Mouse (Mus musculus) small intestine, adult 2 months (tissue): ENCODE measurements around the gene Zdhhc12. TPM values are rescaled to one million over a fixed set of nuclear protein-coding genes. Genes with fewer than 3 reads are reported as not detected.
"Not testable (repeated sequence)": the region's sequence is repeated elsewhere in the genome, so short reads cannot be mapped to it uniquely, and the experiment has no call there.

Source experiments
- H3K27ac ChIP-seq: fragments of 200-500 bp; 2 replicates; pipeline ENCODE4 v1.5.1; 2012; ENCODE audit warnings: low read depth, low read length, control low read depth, inconsistent platforms; ENCODE audit not compliant: insufficient read depth
- H3K27me3 ChIP-seq: fragments of 200-500 bp; 2 replicates; pipeline ENCODE4 v1.6.1; 2012; ENCODE audit warnings: mild to moderate bottlenecking, moderate library complexity, low read length, inconsistent platforms; ENCODE audit not compliant: control insufficient read depth, insufficient read depth
- H3K36me3 ChIP-seq: fragments of 200-500 bp; 2 replicates; pipeline ENCODE4 v1.6.1; 2012; ENCODE audit warnings: mild to moderate bottlenecking, low read length, control low read depth, inconsistent platforms; ENCODE audit not compliant: control insufficient read depth, insufficient read depth
- H3K4me1 ChIP-seq: fragments of 200-500 bp; 2 replicates; pipeline ENCODE4 v1.6.1; 2012; ENCODE audit warnings: low read length, inconsistent platforms, mixed read lengths; ENCODE audit not compliant: control insufficient read depth, insufficient read depth, insufficient read length
- H3K4me3 ChIP-seq: fragments of 200-500 bp; 2 replicates; pipeline ENCODE4 v1.5.1; 2012; ENCODE audit warnings: low read depth, mild to moderate bottlenecking, control low read depth, inconsistent platforms, low read length, moderate library complexity
- CTCF ChIP-seq: fragments of 200-500 bp; IDR thresholded peaks from 2 replicates; pipeline ENCODE4 v1.5.1; 2012; ENCODE audit warnings: low read depth, mild to moderate bottlenecking, control low read depth, inconsistent platforms, low read length, moderate library complexity, mixed read lengths; ENCODE audit not compliant: insufficient replicate concordance, insufficient read length; ENCODE audit errors: extremely low read depth
- POLR2A ChIP-seq: fragments of 200-500 bp; IDR thresholded peaks from 2 replicates; pipeline ENCODE4 v1.6.1; 2012; ENCODE audit warnings: low read depth, mild to moderate bottlenecking, control low read depth, inconsistent platforms, low read length, moderate library complexity
- WGBS: fragments of 180-500 bp; shearing (Covaris S2); methylation state at CpG from one replicate; pipeline ENCODE4 v1.1.7; 2018; 5-methylcytosine and 5-hydroxymethylcytosine counted together
- polyA plus RNA-seq: library from polyadenylated mRNA; depleted of rRNA; stranded (reverse); fragments of >200 nt; gene quantifications from 2 replicates; pipeline ENCODE4 v1.2.3, GENCODE M21; 2012; rRNA removed

The Zdhhc12 gene
- polyA plus RNA-seq: 81.4 and 175 TPM in 2 replicates

- no peaks in the 10 kb centered on the region for H3K27me3 ChIP-seq
- TF ChIP-seq POLR2A (peak; percentile 51; the same call in 1 of the 2 replicates), CTCF (no peak)
- under 1% methylated on average over 51 of the region's 51 CpGs for WGBS
Measured at GRCm38 (mm10) chr2:30093471-30094207, at the start of gene Zdhhc12. Gene Zdhhc12, minus strand, starts transcription at chr2:30093648.

GRCm38 (mm10) chr2:30140021-30140420 is 46.6 kb upstream of the Zdhhc12 start:
- WGBS: 86% methylated on average over 4 of the region's 4 CpGs
- H3K4me3 ChIP-seq, H3K27ac ChIP-seq, H3K27me3 ChIP-seq: not testable (repeated sequence)
- Histone ChIP-seq H3K36me3 (peaks cover 65% of the 10 kb centered on the region), H3K4me1 (peaks cover 14% of the 10 kb centered on the region)

More at GRCm38 (mm10) chr2:30093471-30094207, at the start of gene Zdhhc12:
- Histone ChIP-seq H3K27ac (peak within 1 kb of the TSS; percentile 65), H3K4me1 (peaks cover 3% of the 10 kb centered on the region; the same call in 1 of the 2 replicates), H3K36me3 (peaks cover 11% of the 10 kb centered on the region), H3K4me3 (peak within 1 kb of the TSS; percentile 89)

- H3K36me3 ChIP-seq: peaks cover 37% of the 10 kb centered on the region
- H3K27ac ChIP-seq: no peak overlapping the region
- H3K4me1 ChIP-seq: peaks cover 19% of the 10 kb centered on the region
- no peaks in the 10 kb centered on the region for H3K27me3 ChIP-seq
- TF ChIP-seq POLR2A (no peak), CTCF (no peak)
- no peak overlapping the region for H3K4me3 ChIP-seq
- 63% methylated on average over 10 of the region's 10 CpGs for WGBS
Measured at GRCm38 (mm10) chr2:30136458-30136857, 43.0 kb upstream of the Zdhhc12 start.

GRCm38 (mm10) chr2:30134928-30135620 is 41.6 kb upstream of the Zdhhc12 start:
- Histone ChIP-seq H3K27me3 (no peaks in the 10 kb centered on the region), H3K27ac (peak overlapping the region; percentile 95), H3K4me3 (peak overlapping the region; percentile 98), H3K4me1 (peaks cover 21% of the 10 kb centered on the region), H3K36me3 (peaks cover 23% of the 10 kb centered on the region)
- WGBS: 20% methylated on average over 10 of the region's 10 CpGs
- TF ChIP-seq CTCF: no peak
- TF ChIP-seq POLR2A: peak; percentile 22; the same call in 1 of the 2 replicates

GRCm38 (mm10) chr2:30134378-30134711 is 40.9 kb upstream of the Zdhhc12 start:
- peaks cover 21% of the 10 kb centered on the region for H3K36me3 ChIP-seq
- peaks cover 22% of the 10 kb centered on the region for H3K4me1 ChIP-seq
- peak overlapping the region; percentile 98 for H3K4me3 ChIP-seq
- H3K27ac ChIP-seq: peak overlapping the region; percentile 95
- 4% methylated on average over 6 of the region's 6 CpGs for WGBS
- H3K27me3 ChIP-seq: no peaks in the 10 kb centered on the region
- no peak for TF ChIP-seq CTCF

- under 1% methylated on average over 46 of the region's 46 CpGs for WGBS
- Histone ChIP-seq H3K4me3 (peak within 1 kb of the TSS; percentile 98), H3K27me3 (no peaks in the 10 kb centered on the region), H3K27ac (peak within 1 kb of the TSS; percentile 99), H3K4me1 (peaks cover 22% of the 10 kb centered on the region), H3K36me3 (peaks cover 17% of the 10 kb centered on the region)
- TF ChIP-seq CTCF: no peak
- TF ChIP-seq POLR2A: peak; percentile 96
Measured at GRCm38 (mm10) chr2:30133613-30134377, 40.3 kb upstream of the Zdhhc12 start, which contains the start of gene Tbc1d13. Gene Tbc1d13, plus strand, starts transcription at chr2:30133746.

GRCm38 (mm10) chr2:30132801-30133612 is 39.6 kb upstream of the Zdhhc12 start:
- Histone ChIP-seq H3K27ac (peak overlapping the region; percentile 99), H3K36me3 (peaks cover 14% of the 10 kb centered on the region), H3K27me3 (no peaks in the 10 kb centered on the region), H3K4me1 (peaks cover 22% of the 10 kb centered on the region), H3K4me3 (peak overlapping the region; percentile 98)
- TF ChIP-seq POLR2A (no peak), CTCF (no peak)
- WGBS: 7% methylated on average over 16 of the region's 16 CpGs

GRCm38 (mm10) chr2:30131240-30131639 is 37.8 kb upstream of the Zdhhc12 start:
- not testable (repeated sequence) for H3K27ac ChIP-seq, H3K36me3 ChIP-seq, H3K27me3 ChIP-seq, H3K4me3 ChIP-seq
- H3K4me1 ChIP-seq: peaks cover 13% of the 10 kb centered on the region; the same call in 1 of the 2 replicates
- 61% methylated on average over 5 of the region's 5 CpGs for WGBS
